Mouse (Mus musculus) intestine, embryonic 14.5 days (tissue): ENCODE data around the gene Tagln2. TPM values are rescaled to one million over a fixed set of nuclear protein-coding genes. Genes with fewer than 3 reads are reported as not detected.

Experiments used
- ATAC-seq: fragments of 200-750 bp; cut with Nextera tagmentation; replicated peaks from 2 replicates; pipeline ENCODE4 v1.8.0; 2017; ENCODE audit warnings: low read depth, moderate number of reproducible peaks, moderate TSS enrichment, moderate library complexity; ENCODE audit not compliant: low FRiP score, low TSS enrichment
- DNase-seq: peaks from one replicate; pipeline ENCODE4 v3.0.0-alpha.2; 2018; ENCODE audit warnings: low spot score
- H3K27ac ChIP-seq: fragments of 300-500 bp; sonication (generic); 2 replicates; pipeline ENCODE4 v1.5.1; 2014; ENCODE audit warnings: low read depth, mild to moderate bottlenecking, control low read depth
- H3K27me3 ChIP-seq: fragments of 300-500 bp; sonication (generic); replicated peaks from 2 replicates; pipeline ENCODE4 v1.6.1; 2014; ENCODE audit warnings: low read length, control low read depth; ENCODE audit not compliant: control insufficient read depth, insufficient read depth
- H3K36me3 ChIP-seq: fragments of 300-500 bp; sonication (generic); 2 replicates; pipeline ENCODE4 v1.6.1; 2014; ENCODE audit warnings: low read length, control low read depth; ENCODE audit not compliant: control insufficient read depth, insufficient read depth
- H3K4me1 ChIP-seq: fragments of 300-500 bp; sonication (generic); replicated peaks from 2 replicates; pipeline ENCODE4 v1.6.1; 2014; ENCODE audit warnings: low read length, control low read depth, mixed read lengths; ENCODE audit not compliant: control insufficient read depth, insufficient read depth
- H3K4me2 ChIP-seq: fragments of 300-500 bp; sonication (generic); 2 replicates; pipeline ENCODE4 v1.6.1; 2014; ENCODE audit warnings: low read length
- H3K4me3 ChIP-seq: fragments of 300-500 bp; sonication (generic); 2 replicates; pipeline ENCODE4 v1.5.1; 2014; ENCODE audit warnings: low read depth, low read length, control low read depth, mixed read lengths
- H3K9ac ChIP-seq: fragments of 300-500 bp; sonication (generic); 2 replicates; pipeline ENCODE4 v1.6.1; 2014; ENCODE audit warnings: mild to moderate bottlenecking, low read length
- H3K9me3 ChIP-seq: fragments of 300-500 bp; sonication (generic); 2 replicates; pipeline ENCODE4 v1.6.1; 2016; ENCODE audit warnings: low read length, control low read depth; ENCODE audit not compliant: control insufficient read depth
- WGBS: fragments of 180-500 bp; shearing (Covaris S2); extraction: QIAGEN DNeasy Blood & Tissue Kit; methylation state at CpG from one replicate; pipeline ENCODE4 v1.1.7; 2014; 5-methylcytosine and 5-hydroxymethylcytosine counted together
- polyA plus RNA-seq: library from polyadenylated mRNA; unstranded; fragments of >200 nt; fragmentation: Nextera tagmentation; extraction: Ambion mirVana; gene quantifications from 2 replicates; pipeline ENCODE4 v1.2.1, GENCODE M21; 2014

Tagln2 gene
- polyA plus RNA-seq, 1 experiment from 2014 or later, result 241 TPM

GRCm38 (mm10) chr1:172458041-172458440 lies 41.8 kb upstream of the Tagln2 start:
- no peak for DNase-seq
- Histone ChIP-seq H3K4me3 (no peak overlapping the region), H3K27ac (no peak overlapping the region), H3K4me1 (no peaks in the 10 kb centered on the region), H3K36me3 (no peaks in the 10 kb centered on the region), H3K9ac (no peak overlapping the region), H3K9me3 (no peaks in the 10 kb centered on the region), H3K27me3 (no peaks in the 10 kb centered on the region), H3K4me2 (no peak overlapping the region)
- ATAC-seq, result no peak
- WGBS, result 86% methylated on average over 3 of the region's 3 CpGs

- Histone ChIP-seq H3K27ac (0 out of 2 replicates have a peak overlapping the region, but pooled peaks have one; percentile 39), H3K9me3 (no peaks in the 10 kb centered on the region), H3K4me2 (no peak overlapping the region), H3K36me3 (no peaks in the 10 kb centered on the region), H3K27me3 (no peaks in the 10 kb centered on the region), H3K4me3 (no peak overlapping the region), H3K4me1 (0 out of 2 replicates have a peak, but pooled peaks cover 2% of the 10 kb centered on the region), H3K9ac (no peak overlapping the region)
- WGBS, result 50% methylated on average over 2 of the region's 2 CpGs
- DNase-seq (no peak), ATAC-seq (no peak)
Measured at GRCm38 (mm10) chr1:172461602-172462001, 38.2 kb upstream of the Tagln2 start.

GRCm38 (mm10) chr1:172462534-172462933 lies 37.3 kb upstream of the Tagln2 start:
- ATAC-seq (peak; percentile 81), DNase-seq (no peak)
- H3K9me3 ChIP-seq, result no peaks in the 10 kb centered on the region
- peak overlapping the region; percentile 39; the same call in 1 of the 2 replicates for H3K27ac ChIP-seq
- H3K4me2 ChIP-seq, result no peak overlapping the region
- WGBS, result 65% methylated on average over 3 of the region's 3 CpGs
- H3K4me3 ChIP-seq, result no peak overlapping the region
- 0 out of 2 replicates have a peak, but pooled peaks cover 2% of the 10 kb centered on the region for H3K4me1 ChIP-seq
- no peaks in the 10 kb centered on the region for H3K27me3 ChIP-seq
- no peak overlapping the region for H3K9ac ChIP-seq
- no peaks in the 10 kb centered on the region for H3K36me3 ChIP-seq

- ATAC-seq (no peak), DNase-seq (no peak)
- H3K4me3 ChIP-seq, result no peak overlapping the region
- 77% methylated on average over 16 of the region's 16 CpGs for WGBS
- H3K4me2 ChIP-seq, result no peak overlapping the region
- H3K4me1 ChIP-seq, result 0 out of 2 replicates have a peak, but pooled peaks cover 2% of the 10 kb centered on the region
- no peaks in the 10 kb centered on the region for H3K36me3 ChIP-seq
- H3K27ac ChIP-seq, result no peak overlapping the region
- H3K27me3 ChIP-seq, result no peaks in the 10 kb centered on the region
- H3K9ac ChIP-seq, result no peak overlapping the region
- no peaks in the 10 kb centered on the region for H3K9me3 ChIP-seq
Measured at GRCm38 (mm10) chr1:172463387-172464333, 36.2 kb upstream of the Tagln2 start.

- Histone ChIP-seq H3K4me3 (no peak overlapping the region), H3K9ac (no peak overlapping the region), H3K4me1 (peaks cover 10% of the 10 kb centered on the region), H3K27ac (no peak overlapping the region), H3K27me3 (no peaks in the 10 kb centered on the region), H3K4me2 (no peak overlapping the region), H3K9me3 (no peaks in the 10 kb centered on the region), H3K36me3 (no peaks in the 10 kb centered on the region)
- DNase-seq (no peak), ATAC-seq (no peak)
- 83% methylated on average over 11 of the region's 11 CpGs for WGBS
Measured at GRCm38 (mm10) chr1:172468301-172468877, 31.5 kb upstream of the Tagln2 start.

GRCm38 (mm10) chr1:172469373-172469772 lies 30.5 kb upstream of the Tagln2 start:
- Histone ChIP-seq H3K27ac (no peak overlapping the region), H3K4me3 (no peak overlapping the region), H3K4me2 (no peak overlapping the region), H3K9ac (no peak overlapping the region), H3K9me3 (no peaks in the 10 kb centered on the region), H3K4me1 (peaks cover 7% of the 10 kb centered on the region), H3K27me3 (no peaks in the 10 kb centered on the region), H3K36me3 (no peaks in the 10 kb centered on the region)
- 52% methylated on average over 5 of the region's 5 CpGs for WGBS
- no peak for DNase-seq
- ATAC-seq, result no peak

GRCm38 (mm10) chr1:172469810-172470448 lies 29.9 kb upstream of the Tagln2 start:
- WGBS, result 45% methylated on average over 8 of the region's 8 CpGs
- Histone ChIP-seq H3K27ac (no peak overlapping the region), H3K27me3 (no peaks in the 10 kb centered on the region), H3K9me3 (no peaks in the 10 kb centered on the region), H3K4me3 (no peak overlapping the region), H3K9ac (no peak overlapping the region), H3K4me2 (no peak overlapping the region), H3K4me1 (peaks cover 8% of the 10 kb centered on the region), H3K36me3 (no peaks in the 10 kb centered on the region)
- ATAC-seq, result no peak
- no peak for DNase-seq

- Histone ChIP-seq H3K4me2 (no peak overlapping the region), H3K27me3 (no peaks in the 10 kb centered on the region), H3K36me3 (no peaks in the 10 kb centered on the region), H3K9ac (no peak overlapping the region), H3K9me3 (no peaks in the 10 kb centered on the region), H3K4me3 (no peak overlapping the region), H3K27ac (no peak overlapping the region), H3K4me1 (peaks cover 13% of the 10 kb centered on the region)
- no peak for ATAC-seq
- DNase-seq, result no peak
Measured at GRCm38 (mm10) chr1:172472909-172473308, 26.9 kb upstream of the Tagln2 start.
